Mouse (Mus musculus): ENCODE data around the gene Sqstm1. TPM values are rescaled to one million over a fixed set of nuclear protein-coding genes. Genes with fewer than 3 reads are reported as not detected.
"Not testable (repeated sequence)": the region's sequence is repeated elsewhere in the genome, so short reads cannot be mapped to it uniquely, and the experiment has no call there.

Gene Sqstm1
- total RNA-seq, 2 experiments from 2014 or later, result 486 to 498 TPM

DNA sequence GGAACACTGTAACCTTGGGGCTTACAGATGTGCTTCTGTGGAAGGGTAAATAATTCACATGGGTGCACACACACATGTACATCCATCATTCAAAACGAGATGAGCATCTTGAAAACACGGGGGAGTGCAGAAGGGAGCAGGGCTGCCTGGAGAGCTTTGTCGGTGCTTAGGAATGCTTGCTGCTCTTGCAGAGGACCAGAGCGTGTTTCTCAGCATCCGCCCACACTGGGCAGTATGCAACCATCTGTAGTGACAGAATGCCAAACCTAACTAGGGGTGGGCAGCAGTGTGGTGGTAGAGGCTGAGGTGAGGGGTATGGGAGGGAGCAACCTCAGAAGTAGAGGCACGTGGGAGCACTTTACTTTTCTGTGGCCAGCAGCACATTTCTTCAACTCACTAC is 33.5 kb downstream of the Sqstm1 start:
- peak in 1 of 2 experiments; percentile 25 for DNase-seq (ENCODE audit: low spot score in 2 of 2)

DNA sequence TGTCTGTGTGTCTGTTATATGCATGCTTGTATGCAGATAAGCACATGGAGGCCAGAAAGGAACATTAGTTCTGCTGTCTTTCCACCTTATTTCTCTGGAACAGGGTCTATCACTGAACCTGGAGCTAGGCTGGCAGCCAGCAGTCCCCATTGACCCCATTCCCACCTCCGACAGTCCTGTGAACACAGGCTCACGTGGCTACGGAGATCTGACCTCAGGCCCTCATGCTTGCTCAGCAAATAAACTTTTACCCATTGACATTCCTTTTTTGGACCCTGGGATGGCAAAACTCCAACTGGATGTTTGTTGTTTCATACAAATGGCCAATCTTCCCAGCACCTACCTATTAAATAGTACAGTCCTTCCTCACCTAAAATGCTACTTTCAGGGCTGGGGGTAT is 34.3 kb downstream of the Sqstm1 start:
- no peak for DNase-seq (ENCODE audit: low spot score in 2 of 2)

DNA sequence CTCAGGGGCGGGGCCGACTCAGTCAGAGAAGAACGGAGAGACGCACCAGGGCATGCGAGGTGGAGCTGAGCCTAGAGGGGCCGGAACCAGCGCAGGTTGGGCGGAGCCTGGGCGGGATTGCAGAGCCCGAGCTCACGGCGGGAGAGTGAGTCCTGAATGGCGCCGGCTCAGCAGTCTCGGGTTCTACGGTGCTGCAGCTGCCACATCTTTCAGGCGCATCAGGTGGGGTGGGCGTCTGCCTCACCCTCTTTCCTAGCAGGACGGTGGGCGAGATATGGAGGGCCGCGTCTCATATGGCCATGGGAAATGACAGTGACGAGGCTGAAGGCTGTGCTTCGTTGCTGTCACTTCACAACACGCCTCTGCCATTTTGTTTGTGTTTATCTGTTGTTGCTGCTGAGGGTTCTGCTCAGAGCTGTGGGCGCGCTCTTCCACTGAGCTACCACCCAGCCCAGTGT is 35.9 kb downstream of the Sqstm1 start:
- DNase-seq (ENCODE audit: low spot score in 2 of 2), result peak; percentile 97 to 98

DNA sequence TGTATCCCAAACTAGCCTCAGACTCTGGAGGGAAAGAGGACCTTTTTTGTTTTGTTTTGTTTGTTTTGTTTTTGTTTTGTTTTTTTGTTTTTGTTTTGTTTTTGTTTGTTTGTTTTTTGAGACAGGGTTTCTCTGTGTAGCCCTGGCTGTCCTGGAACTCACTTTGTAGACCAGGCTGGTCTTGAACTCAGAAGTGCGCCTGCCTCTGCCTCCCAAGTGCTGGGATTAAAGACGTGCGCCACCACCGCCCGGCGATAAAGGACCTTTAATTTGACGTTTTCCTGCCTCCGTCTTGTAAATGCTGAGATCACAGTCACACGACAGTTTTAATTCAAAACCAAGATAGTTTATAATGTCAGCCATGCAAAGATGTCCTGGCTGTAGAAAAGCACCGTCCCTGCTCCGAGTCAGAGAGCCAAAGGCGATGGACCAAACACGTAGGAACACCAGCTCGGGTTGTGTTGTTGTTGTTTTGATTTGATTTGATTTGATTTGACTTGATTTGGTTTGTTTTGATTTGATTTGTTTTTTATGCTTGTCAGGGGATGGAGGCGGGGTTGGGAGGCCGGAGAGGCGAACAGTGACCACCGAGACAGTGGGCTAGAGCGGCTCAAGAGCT is 36.4 kb downstream of the Sqstm1 start, which contains the start of gene Mrnip:
Gene Mrnip (plus strand): TSS at position 334 of the 619 bp plus-strand sequence.
- not testable (repeated sequence) for DNase-seq (ENCODE audit: low spot score in 2 of 2)

DNA sequence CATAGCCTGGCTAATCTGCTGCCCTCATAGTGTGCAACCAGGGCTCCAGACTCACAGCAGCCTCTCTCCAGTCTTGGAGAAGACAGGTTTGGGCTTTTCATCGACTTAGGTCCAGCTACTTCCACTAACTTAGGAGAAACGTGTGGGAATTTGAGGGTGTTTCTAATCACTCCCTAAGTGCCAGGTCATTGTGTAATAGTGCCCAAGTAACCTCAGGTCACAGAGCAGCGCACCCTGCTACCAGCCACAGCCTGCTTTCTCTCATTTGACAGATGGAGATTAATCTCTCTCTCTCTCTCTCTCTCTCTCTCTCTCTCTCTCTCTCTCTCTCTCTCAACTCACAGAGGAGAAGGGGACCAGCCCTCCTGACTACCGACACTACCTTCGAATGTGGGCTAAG is 42.3 kb downstream of the Sqstm1 start:
- no peak for DNase-seq (ENCODE audit: low spot score in 2 of 2)

DNA sequence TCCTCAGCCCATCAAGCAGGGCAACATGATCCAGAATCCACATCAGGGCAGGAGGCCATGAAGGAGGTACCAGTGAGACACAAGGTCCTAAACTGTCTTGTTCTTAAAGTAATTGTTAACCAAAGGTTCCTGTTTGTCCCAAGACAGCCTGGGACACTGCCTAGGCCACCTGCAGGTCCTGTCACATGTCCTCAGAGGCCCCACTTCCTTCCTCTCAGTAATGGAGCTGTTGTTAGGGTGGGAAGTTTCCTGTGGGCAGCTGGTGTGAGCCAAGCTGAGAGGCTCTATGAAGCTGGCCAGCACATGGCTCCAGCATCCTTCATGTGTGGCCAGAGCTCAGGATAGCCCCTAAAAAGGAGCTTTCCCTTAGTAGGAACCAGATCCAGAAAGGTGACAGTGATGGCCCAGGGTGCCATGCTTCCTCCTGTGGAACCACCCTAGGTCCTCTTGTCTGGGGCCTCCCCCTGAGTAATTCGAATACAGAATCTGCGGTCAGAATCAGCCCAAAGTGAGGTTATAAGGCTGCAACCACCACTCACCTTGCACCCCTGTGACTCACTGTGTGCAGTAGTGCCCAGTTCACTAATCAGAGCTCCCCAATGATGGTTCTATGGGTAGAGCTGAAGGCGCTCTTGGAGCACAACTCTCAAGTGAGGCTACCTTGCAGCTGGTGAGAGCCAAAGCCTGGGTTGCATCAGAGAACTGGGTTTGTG is 48.1 kb downstream of the Sqstm1 start:
- DNase-seq (ENCODE audit: low spot score in 2 of 2), result no peak

DNA sequence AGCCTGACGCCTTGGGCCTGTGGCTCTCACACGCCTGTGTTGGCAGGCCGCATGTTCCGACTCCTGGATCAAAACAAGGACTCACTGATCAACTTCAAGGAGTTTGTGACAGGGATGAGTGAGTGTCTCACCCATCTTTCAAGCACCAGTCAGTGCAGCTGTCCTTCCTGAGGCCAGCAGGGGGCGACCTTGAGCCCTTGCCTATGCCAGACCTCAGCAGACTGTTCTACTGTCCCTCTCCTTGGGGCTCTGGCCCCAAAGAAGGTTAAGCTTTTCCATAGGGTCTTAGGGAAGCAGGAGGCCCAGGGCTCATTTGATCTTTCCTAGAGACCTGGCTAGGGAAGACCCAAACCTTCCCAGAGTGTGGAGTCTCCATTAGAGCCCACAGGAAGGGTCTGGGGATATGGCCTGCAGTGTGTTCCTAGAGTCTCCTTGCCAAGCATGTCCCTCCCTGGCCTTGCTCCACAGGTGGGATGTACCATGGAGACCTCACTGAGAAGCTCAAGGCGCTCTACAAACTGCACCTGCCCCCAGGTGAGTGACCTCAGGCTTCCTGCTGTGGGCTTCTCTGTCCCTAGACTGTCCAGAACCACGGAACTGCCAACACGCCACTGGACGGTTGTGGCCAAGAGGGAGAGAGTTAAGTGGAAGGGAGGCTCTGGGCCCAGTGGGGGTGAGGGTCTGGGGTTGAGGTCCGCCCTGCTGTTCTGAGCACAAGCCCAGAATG is 48.9 kb downstream of the Sqstm1 start:
- DNase-seq (ENCODE audit: low spot score in 2 of 2), result peak in 1 of 2 experiments; percentile 50

DNA sequence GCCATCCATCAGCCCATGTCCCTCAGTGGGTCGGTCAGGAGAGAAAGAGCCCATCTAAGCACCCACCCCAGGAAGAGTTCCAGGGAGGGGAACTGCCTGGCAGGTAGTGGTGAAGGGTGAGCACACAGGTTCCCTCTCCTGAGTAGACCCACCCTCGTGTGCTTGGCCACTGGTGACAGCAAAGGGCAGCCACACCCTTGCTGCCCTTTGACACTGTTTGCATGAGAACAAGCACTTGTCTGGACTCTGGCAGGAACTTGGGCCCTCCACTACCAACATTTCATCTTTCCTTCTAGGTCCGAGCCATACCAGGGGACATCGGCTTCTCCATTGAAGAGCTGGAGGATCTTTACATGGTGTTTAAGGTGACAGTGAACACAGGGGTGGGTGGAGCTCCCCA is 51.3 kb downstream of the Sqstm1 start:
- no peak for DNase-seq (ENCODE audit: low spot score in 2 of 2)

DNA sequence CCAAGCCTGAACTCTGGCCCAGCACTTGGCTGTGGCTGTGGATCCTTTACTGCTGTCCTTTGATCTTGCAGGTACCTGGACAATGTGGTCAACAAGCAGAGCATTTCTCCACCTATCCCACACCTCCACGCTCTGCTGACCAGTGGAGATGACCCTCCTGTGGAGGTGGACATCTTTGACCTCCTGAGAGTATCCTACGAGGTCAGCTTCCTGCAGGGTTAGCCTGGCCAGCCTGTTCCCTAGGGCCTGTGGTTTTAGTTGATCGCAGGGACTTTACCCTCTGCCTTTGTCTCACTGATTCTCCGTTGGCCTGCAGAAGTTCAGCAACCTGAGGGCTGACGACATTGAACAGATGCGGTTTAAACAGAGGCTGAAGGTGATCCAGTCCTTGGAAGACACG is 52.3 kb downstream of the Sqstm1 start:
- no peak for DNase-seq (ENCODE audit: low spot score in 2 of 2)

DNA sequence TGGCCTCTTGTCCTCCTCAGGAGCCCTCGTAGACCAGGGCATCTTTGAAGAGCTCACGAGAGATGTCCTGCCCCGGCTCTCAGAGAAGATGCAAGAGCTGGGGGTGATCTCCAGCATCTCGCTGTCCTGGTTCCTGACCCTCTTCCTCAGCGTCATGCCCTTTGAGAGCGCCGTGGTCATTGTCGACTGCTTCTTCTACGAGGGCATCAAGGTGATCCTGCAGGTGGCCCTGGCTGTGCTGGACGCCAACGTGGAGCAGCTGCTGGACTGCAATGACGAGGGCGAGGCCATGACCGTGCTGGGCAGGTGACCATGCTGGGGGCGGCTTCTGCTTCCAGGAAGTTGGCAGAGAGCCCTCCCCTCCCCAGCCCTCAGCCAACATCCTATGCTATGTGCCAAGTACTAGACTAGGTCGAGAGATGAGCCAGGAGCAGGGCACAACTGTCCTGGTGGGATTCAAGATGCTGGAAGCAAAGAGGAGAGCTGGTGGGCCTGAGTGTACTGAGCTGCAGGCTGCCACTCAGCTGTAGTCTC is 53.8 kb downstream of the Sqstm1 start:
- no peak for DNase-seq (ENCODE audit: low spot score in 2 of 2)

DNA sequence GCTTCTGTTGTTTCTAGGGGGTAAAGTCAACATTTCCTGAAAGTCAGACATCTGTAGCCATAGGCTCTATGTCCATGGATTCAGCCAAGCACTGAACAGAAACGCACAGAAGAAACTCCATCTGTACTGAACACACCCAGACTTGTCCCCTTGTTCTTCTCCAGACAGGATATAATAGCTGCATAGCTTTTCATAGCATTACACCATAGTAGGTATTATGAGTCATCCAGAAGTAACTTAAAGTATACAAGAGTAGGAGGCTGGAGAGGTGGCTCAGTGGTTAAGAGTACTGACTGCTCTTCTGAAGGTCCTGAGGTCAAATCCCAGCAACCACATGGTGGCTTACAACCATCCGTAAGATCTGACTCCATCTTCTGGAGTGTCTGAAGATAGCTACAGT is 54.8 kb downstream of the Sqstm1 start:
- DNase-seq (ENCODE audit: low spot score in 2 of 2), result no peak

DNA sequence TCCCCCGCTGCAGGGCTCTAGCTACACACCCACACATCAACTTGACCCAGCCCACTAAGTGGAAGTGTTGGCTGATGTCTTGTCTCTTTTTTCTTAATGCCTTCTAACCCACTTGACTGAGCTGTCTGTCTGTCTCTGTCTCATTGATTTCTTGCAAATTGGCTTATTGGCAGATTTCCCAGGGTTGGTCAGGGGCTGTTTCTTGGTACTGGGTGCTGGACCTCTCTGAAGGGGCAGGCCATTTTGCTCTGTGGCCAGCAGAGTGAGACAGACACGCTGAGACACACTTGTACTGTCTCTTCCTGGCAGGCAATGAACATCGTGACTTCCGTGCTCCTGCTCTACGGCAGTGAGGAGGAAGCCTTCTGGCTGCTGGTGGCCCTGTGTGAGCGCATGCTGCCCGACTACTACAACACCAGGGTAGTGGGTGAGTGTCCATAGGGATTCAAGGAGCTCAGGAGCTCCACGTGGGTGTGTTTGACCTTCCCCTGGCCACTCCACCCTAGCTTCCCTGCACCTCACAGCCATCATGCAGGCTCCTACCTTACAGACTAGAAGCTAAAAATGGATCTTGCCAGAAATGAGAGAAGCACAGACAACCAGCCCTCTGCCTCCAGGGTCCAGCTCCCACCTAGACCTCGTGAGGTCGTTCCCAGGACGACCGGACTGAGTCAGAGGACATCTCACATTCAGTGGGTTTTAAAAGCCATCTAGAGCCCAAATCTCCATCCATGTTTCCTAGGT is 55.7 kb downstream of the Sqstm1 start:
- DNase-seq (ENCODE audit: low spot score in 2 of 2), result peak in 1 of 2 experiments; percentile 30

DNA sequence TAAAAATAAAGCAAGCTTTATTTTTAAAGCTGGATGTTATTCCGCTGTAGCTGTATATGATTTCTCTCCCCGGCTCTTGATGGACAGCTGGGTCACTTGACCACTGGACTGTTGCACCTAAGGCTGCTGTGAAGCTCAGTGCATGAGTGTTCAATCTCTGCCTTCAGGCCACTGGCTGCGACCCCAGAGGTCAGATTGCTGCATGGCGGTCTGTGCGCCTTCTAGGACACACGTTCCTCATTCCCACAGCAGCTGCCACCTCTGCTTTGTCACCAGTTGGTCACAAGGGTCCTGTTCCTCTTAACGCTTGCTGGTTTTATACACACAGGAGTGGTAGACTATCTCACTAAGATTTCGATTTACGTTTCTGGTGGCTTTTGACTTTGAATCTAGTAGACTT is 56.5 kb downstream of the Sqstm1 start:
- no peak for DNase-seq (ENCODE audit: low spot score in 2 of 2)

DNA sequence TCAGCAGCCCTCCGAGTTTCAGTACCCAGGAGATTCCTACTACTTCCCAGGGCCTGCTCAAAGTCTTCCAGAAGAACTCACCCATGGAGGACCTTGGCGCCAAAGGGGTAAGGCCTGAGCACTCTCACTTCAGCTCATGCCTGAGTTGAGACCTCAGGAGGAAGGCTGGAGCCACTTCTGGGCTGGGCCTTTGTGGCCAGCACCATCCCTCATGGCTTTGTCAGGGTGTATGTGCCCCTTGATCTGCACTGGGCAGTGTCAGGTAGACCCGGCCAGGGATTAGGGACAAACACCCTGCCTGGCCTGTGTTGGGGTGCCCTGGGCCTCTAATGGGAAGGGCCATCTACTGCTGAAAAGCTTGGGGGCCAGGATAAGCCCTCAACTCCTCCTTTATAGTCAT is 59.3 kb downstream of the Sqstm1 start:
- DNase-seq (ENCODE audit: low spot score in 2 of 2), result no peak

DNA sequence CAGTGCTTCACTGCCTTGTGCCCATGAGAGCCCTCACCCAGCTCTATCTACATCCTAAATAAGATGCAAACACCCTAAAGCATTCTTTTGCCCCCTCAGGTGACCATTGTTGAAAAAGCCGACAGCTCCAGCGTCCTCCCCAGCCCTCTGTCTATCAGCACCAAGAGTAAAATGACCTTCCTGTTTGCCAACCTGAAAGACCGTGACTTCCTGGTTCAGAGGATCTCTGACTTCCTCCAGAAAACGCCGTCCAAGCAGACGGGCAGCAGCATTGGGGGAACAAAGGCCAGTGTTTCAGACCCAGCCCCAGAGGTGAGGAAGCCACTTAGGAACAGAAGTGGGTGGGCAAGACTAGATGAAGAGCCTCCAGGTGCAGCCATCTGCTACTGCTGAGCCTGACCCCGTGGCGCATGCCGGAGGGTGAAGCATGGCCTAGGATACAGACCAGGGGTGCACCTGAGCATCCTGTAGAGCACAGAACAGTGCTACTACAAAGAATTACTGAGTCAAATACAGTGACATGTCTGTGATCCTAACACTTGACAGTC is 61.0 kb downstream of the Sqstm1 start:
- no peak for DNase-seq (ENCODE audit: low spot score in 2 of 2)

Small RNA genes within 50 kb of the gene (microRNA-seq; reads per million reads assigned to microRNA genes)
- gene Mir6919, result 1.2 to 2.5 reads per million in 2 experiments

Other genes starting within 250 kb of the Sqstm1 start
- 10 to 100 TPM; 79.9 to 80.8 TPM for gene Rnf130, start 185.5 kb downstream of the Sqstm1 start, total RNA-seq (2021)
- gene Tbc1d9b, start 79.4 kb downstream of the Sqstm1 start, total RNA-seq (2021), result 100 to 1,000 TPM; 113 to 120 TPM
- 10 to 100 TPM; 14.1 to 15.7 TPM for gene Mrnip, start 36.4 kb downstream of the Sqstm1 start, total RNA-seq (2021)
- gene Mgat4b, start 63 bp upstream of the Sqstm1 start, total RNA-seq (2021), result 10 to 100 TPM; 80.7 to 84.1 TPM
- 1 to 10 TPM; 6.8 to 7.1 TPM for gene Ltc4s, start 27.8 kb upstream of the Sqstm1 start, total RNA-seq (2021)
- 10 to 100 TPM; 11.0 to 11.3 TPM for gene Maml1, start 81.5 kb upstream of the Sqstm1 start, total RNA-seq (2021)
- gene Canx, start 114.8 kb upstream of the Sqstm1 start, total RNA-seq (2021), result 100 to 1,000 TPM; 411 to 425 TPM
- not detected for gene Cby3, start 143.6 kb upstream of the Sqstm1 start, total RNA-seq (2021)
- 100 to 1,000 TPM; 258 to 268 TPM for gene Hnrnph1, start 166.2 kb upstream of the Sqstm1 start, total RNA-seq (2021)
- gene Rufy1, start 220.3 kb upstream of the Sqstm1 start, total RNA-seq (2021), result 10 to 100 TPM; 30.4 to 30.9 TPM